Mouse (Mus musculus): Measurements from ENCODE around the gene Lrrc10.

DNA sequence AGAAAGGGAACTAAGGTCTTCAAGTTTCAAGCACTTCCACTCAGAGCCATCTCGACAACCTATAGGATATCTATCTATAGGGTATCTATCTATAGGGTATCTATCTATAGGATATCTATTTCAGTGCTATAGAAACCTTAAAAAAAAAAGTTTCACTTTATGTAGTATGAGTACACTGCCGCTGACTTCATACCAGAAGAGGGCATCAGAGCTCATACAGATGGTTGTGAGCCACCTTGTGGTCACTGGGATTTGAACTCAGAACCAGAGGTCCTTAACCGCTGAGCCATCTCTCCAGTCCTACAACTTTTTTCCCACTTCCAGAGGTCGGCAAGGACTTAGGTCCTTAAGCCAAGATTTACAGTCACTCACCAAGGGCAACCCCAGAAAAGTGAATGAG is 10.5 kb downstream of the Lrrc10 start:
- TF ChIP-seq POLR2A (IDR thresholded peaks at IDR 0.05; ENCODE audit: borderline replicate concordance, extremely low read depth, low read depth, low read length) (no peak), CTCF (IDR thresholded peaks at IDR 0.05; ENCODE audit: insufficient read depth, low read length) (no peak)
